Mouse (Mus musculus): ENCODE data around the gene Nlgn1.

DNA sequence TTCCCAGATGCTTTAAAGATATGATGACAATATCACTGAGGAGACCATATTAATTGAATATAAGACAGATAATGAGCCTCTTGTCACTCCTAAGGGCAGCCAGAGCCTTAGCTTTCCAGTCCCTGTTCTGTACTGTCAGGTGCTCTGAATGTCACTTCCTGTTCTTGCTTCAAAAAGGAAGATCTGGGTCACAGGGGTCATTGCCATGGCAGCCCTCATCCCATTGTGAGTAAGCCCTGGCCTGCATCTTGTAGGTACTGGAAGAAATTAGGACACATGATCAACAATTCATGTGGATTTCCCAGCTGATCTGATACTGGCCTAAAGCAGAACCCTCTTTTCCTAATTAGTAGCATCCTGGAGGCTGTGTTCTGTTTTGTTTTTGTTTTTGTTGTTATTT lies 463.1 kb downstream of the Nlgn1 start:
- no peak for TF ChIP-seq POLR2A (IDR thresholded peaks at IDR 0.05; ENCODE audit: low read depth, low read length)
- no peak for TF ChIP-seq CTCF (IDR thresholded peaks at IDR 0.05; ENCODE audit: extremely low read depth, insufficient read length, insufficient replicate concordance, low read depth, low read length)

All from small intestine, adult 2 months (tissue).